ENCODE assay signal across 13 mouse cellular contexts in genomic region chr4:87803313-87803712, GRCm38 (mm10).
DNase-seq lines count a peak whose midpoint lies in the region; ATAC-seq lines count a peak whose summit lies in the region.
"Had no signal": no experiment of that assay in that cellular context is flagged by ENCODE, and none has a peak within 500 bp of the region (broad histone marks: within the 10 kb centered on the region; RNA-seq: fewer than 3 reads in every experiment).

No protein-coding gene starts in this region.

- peaks cover 74% of the 10 kb centered on the region for H3K4me1 ChIP-seq in liver, embryonic 12.5 days

- peak overlapping the region; percentile 82 for H3K9ac ChIP-seq in liver, embryonic 12.5 days
- H3K9ac ChIP-seq: hindbrain, embryonic 15.5 days; neural tube, embryonic 13.5 days had no signal

- peak overlapping the region; percentile 68 for H3K4me2 ChIP-seq in liver, embryonic 12.5 days
- H3K4me2 ChIP-seq: hindbrain, embryonic 15.5 days; neural tube, embryonic 13.5 days had no signal

- H3K9me3 ChIP-seq in liver, embryonic 12.5 days (replicated peaks): no peaks in the 10 kb centered on the region
- H3K9me3 ChIP-seq: hindbrain, embryonic 15.5 days; neural tube, embryonic 13.5 days had no signal

- WGBS in liver, embryonic 12.5 days (ENCODE audit: insufficient replicate concordance): 62% methylated on average over 3 of the region's 3 CpGs

- peak overlapping the region; percentile 68 for H3K4me3 ChIP-seq in liver, embryonic 12.5 days
- H3K4me3 ChIP-seq: hindbrain, embryonic 15.5 days; left cerebral cortex, adult 2 months; neural tube, embryonic 13.5 days had no signal

- H3K27me3 ChIP-seq in liver, embryonic 12.5 days (replicated peaks): no peaks in the 10 kb centered on the region
- H3K27me3 ChIP-seq: hindbrain, embryonic 15.5 days; neural tube, embryonic 13.5 days had no signal

- no peaks in the 10 kb centered on the region for H3K36me3 ChIP-seq in liver, embryonic 12.5 days
- H3K36me3 ChIP-seq: hindbrain, embryonic 15.5 days; neural tube, embryonic 13.5 days had no signal

- H3K27ac ChIP-seq in liver, embryonic 12.5 days: peak overlapping the region; percentile 71; the same call in 1 of the 2 replicates
- H3K27ac ChIP-seq: hindbrain, embryonic 15.5 days; left cerebral cortex, adult 2 months; neural tube, embryonic 13.5 days had no signal

- peak; percentile 16 to 57 for DNase-seq in gastrocnemius, adult 8-10 months (ENCODE audit: low spot score in 2 of 2)
- DNase-seq in gastrocnemius, postnatal 10 days: no peak
- peak; percentile 20 to 36 for DNase-seq in left cerebral cortex, adult 18-20 months (ENCODE audit: low spot score in 2 of 2)
- DNase-seq in left cerebral cortex, adult 11 months (ENCODE audit: low spot score): no peak
- DNase-seq in right cerebral cortex, postnatal 36 days (ENCODE audit: low spot score in 2 of 2): peak; percentile 32 to 33
- DNase-seq in testis, postnatal 14 days (ENCODE audit: low spot score): no peak
- DNase-seq: cerebellum, postnatal 25 days; heart, postnatal 14 days; lung, postnatal 10 days had no signal

- ATAC-seq in liver, embryonic 12.5 days: no peak

Comparison
In these comparisons a context has a peak if more than half of its experiments do, and no peak if none do; other contexts are left out.
1. DNase-seq: peak in gastrocnemius, adult 8-10 months (2 of 2), left cerebral cortex, adult 18-20 months (2 of 2) and right cerebral cortex, postnatal 36 days (2 of 2); none in gastrocnemius, postnatal 10 days (single experiment), left cerebral cortex, adult 11 months (single experiment) and testis, postnatal 14 days (single experiment).